Mouse (Mus musculus) G1E (cell line): ENCODE measurements around the gene Pitx1.

ENCODE experiments used
- CTCF ChIP-seq: IDR thresholded peaks from 2 replicates; pipeline ENCODE4 v1.5.1; 2012; ENCODE audit warnings: low read depth, low read length, inconsistent platforms, mixed read lengths
- GATA1 ChIP-seq: IDR thresholded peaks from 2 replicates; pipeline ENCODE4 v1.6.1; 2012; ENCODE audit warnings: borderline replicate concordance, low read length, inconsistent platforms, mixed read lengths
- GATA2 ChIP-seq: IDR thresholded peaks from 2 replicates; pipeline ENCODE4 v1.6.1; 2012; ENCODE audit warnings: low read depth, low read length, inconsistent platforms, borderline replicate concordance

GRCm38 (mm10) chr13:55827679-55828140, 8.3 kb downstream of the Pitx1 start:
- TF ChIP-seq CTCF (no peak), GATA2 (no peak), GATA1 (no peak)
